Mouse (Mus musculus) forebrain, embryonic 11.5 days (tissue): ENCODE measurements around the gene Gm12258. TPM values are rescaled to one million over a fixed set of nuclear protein-coding genes. Genes with fewer than 3 reads are reported as not detected.
"Not testable (repeated sequence)": the region's sequence is repeated elsewhere in the genome, so short reads cannot be mapped to it uniquely, and the experiment has no call there.

Experiments used
- ATAC-seq: fragments of 200-750 bp; cut with Nextera tagmentation; replicated peaks from 2 replicates; pipeline ENCODE4 v1.8.0; 2017; ENCODE audit warnings: moderate TSS enrichment; ENCODE audit not compliant: low FRiP score
- DNase-seq: peaks from one replicate; pipeline ENCODE4 v3.0.0-alpha.2; 2017; ENCODE audit warnings: low spot score
- H3K27ac ChIP-seq: fragments of 300-500 bp; sonication (generic); 2 replicates; pipeline ENCODE4 v1.5.1; 2014; ENCODE audit warnings: low read depth, low read length
- H3K27me3 ChIP-seq: fragments of 300-500 bp; sonication (generic); 2 replicates; pipeline ENCODE4 v1.6.1; 2014; ENCODE audit warnings: mild to moderate bottlenecking, low read length, mixed read lengths; ENCODE audit not compliant: control insufficient read depth, insufficient read depth
- H3K36me3 ChIP-seq: fragments of 300-500 bp; sonication (generic); 2 replicates; pipeline ENCODE4 v1.6.1; 2014; ENCODE audit warnings: mild to moderate bottlenecking, low read length, moderate library complexity, mixed read lengths; ENCODE audit not compliant: control insufficient read depth, insufficient read depth
- H3K4me1 ChIP-seq: fragments of 300-500 bp; sonication (generic); replicated peaks from 2 replicates; pipeline ENCODE4 v1.6.1; 2014; ENCODE audit warnings: low read length, mixed read lengths; ENCODE audit not compliant: control insufficient read depth, insufficient read depth
- H3K4me2 ChIP-seq: fragments of 300-500 bp; sonication (generic); 2 replicates; pipeline ENCODE4 v1.6.1; 2014; ENCODE audit warnings: low read depth, mild to moderate bottlenecking, low read length, moderate library complexity, mixed read lengths; ENCODE audit not compliant: severe bottlenecking
- H3K4me3 ChIP-seq: fragments of 300-500 bp; sonication (generic); 2 replicates; pipeline ENCODE4 v1.5.1; 2014; ENCODE audit warnings: low read depth, low read length
- H3K9ac ChIP-seq: fragments of 300-500 bp; sonication (generic); 2 replicates; pipeline ENCODE4 v1.6.1; 2014; ENCODE audit warnings: low read length
- H3K9me3 ChIP-seq: fragments of 300-500 bp; sonication (generic); 2 replicates; pipeline ENCODE4 v1.6.1; 2016; ENCODE audit warnings: low read length, mixed read lengths; ENCODE audit not compliant: control insufficient read depth
- WGBS: fragments of 180-500 bp; shearing (Covaris S2); extraction: QIAGEN DNeasy Blood & Tissue Kit; methylation state at CpG from one replicate; pipeline ENCODE4 v1.1.7; 2014; 5-methylcytosine and 5-hydroxymethylcytosine counted together
- polyA plus RNA-seq: library from polyadenylated mRNA; unstranded; fragments of >200 nt; fragmentation: Nextera tagmentation; extraction: Ambion mirVana; gene quantifications from 2 replicates; pipeline ENCODE4 v1.2.1, GENCODE M21; 2014

The Gm12258 gene
- polyA plus RNA-seq, 1 experiment from 2014 or later = 11.9 TPM

DNA sequence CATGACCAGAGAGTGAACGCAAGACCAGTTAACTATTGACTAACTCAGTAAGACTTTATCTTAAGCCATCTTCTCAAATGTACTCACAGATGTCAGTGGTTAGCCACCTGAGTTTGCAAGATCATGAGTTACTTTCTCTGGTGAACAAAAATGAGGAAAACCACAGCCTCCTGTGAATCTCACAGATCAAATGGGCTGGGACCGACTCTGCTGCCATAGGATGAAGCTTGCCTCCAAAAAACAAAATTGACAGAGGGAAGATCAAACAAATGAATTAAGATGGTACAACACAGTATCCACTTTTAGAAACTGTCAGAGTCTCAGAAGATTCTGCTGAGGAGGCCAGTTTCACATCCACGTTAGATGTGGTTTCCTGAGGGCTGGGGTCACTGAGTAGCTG lies 17.2 kb upstream of the Gm12258 start:
- Histone ChIP-seq H3K4me1 (no peaks in the 10 kb centered on the region), H3K27me3 (no peaks in the 10 kb centered on the region), H3K36me3 (no peaks in the 10 kb centered on the region), H3K4me2 (no peak overlapping the region), H3K27ac (no peak overlapping the region), H3K9me3 (no peaks in the 10 kb centered on the region), H3K9ac (no peak overlapping the region), H3K4me3 (no peak overlapping the region)
- 84% methylated on average over 3 of the region's 3 CpGs for WGBS
- ATAC-seq (no peak), DNase-seq (no peak)

DNA sequence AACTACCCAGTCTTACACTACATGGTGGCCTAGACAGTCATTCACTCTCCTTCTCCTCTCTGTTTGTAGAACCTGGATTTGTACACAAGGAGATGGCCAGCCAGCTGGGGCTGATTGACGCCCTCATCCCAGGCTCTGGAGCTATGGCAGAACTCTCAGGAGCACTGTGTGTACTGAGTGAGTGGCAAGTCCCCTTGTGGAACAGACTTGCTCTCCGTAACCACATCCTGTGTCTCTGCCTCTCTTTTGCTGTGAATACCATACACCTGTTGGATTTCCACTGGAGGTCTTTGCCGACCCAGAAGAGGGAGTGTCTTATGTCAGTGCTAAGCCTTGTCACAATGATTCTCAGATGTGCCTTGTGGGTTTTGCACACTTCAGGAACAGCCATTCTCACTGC lies 14.4 kb upstream of the Gm12258 start:
- ATAC-seq, H3K36me3 ChIP-seq: not testable (repeated sequence)
- whole genome bisulfite sequencing = 95% methylated on average over 3 of the region's 3 CpGs

DNA sequence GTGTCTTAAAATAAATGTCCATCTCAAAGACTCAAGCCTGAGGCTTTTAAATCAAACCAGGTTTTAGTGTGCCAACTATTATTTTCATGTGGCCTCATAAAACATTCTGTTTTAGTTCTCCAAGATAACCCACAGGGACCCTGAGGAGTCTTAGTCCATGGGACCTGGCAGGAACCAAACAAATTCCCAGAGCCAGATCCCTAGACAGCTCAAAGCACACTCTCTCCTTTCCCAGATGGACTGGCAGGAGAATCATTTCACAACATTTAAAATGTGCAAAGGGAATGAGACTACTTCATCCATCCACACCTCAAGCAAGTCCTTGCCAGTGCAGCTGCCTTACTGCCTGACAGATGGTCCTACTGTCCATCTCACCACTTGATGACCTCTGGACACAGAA lies 8.0 kb upstream of the Gm12258 start, which contains the start of gene Olfr311:
Olfr311 (plus strand) TSS at position 301 of the 400 bp plus-strand sequence.
- not testable (repeated sequence) for ATAC-seq, H3K36me3 ChIP-seq, H3K4me1 ChIP-seq, H3K4me3 ChIP-seq, DNase-seq, H3K9me3 ChIP-seq, H3K27me3 ChIP-seq, H3K9ac ChIP-seq, H3K27ac ChIP-seq, H3K4me2 ChIP-seq

More for the DNA sequence above, 14.4 kb upstream of the Gm12258 start:
- not testable (repeated sequence) for H3K4me3 ChIP-seq, H3K9ac ChIP-seq, H3K9me3 ChIP-seq, H3K27ac ChIP-seq, H3K4me2 ChIP-seq, H3K4me1 ChIP-seq, H3K27me3 ChIP-seq, DNase-seq

DNA sequence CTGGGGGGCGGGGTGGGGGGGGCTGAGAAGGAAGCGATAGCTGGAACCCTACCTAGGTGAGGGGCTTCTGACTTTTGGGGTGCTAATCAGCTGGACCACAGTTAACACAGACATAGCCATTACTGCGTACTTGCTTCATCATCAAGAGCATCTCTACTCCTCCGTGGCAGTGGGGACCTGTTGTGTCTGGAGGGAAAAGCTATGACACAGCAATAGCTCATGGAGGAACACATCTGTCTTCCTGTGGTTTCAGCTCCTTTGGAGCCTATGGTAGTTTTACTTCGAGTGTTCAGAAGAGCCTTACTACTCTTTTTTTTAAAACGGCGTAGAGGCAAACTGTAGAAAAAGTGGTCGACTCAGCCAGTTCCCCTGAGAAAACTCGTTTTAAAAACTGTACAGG lies 678 bp downstream of the Gm12258 start:
- H3K27me3 ChIP-seq = no peaks in the 10 kb centered on the region
- peak overlapping the region; percentile 79 for H3K4me2 ChIP-seq
- peaks cover 3% of the 10 kb centered on the region; the same call in 1 of the 2 replicates for H3K4me1 ChIP-seq
- H3K36me3 ChIP-seq = peaks cover 4% of the 10 kb centered on the region; the same call in 1 of the 2 replicates
- peak overlapping the region; percentile 74 for H3K4me3 ChIP-seq
- WGBS = 49% methylated on average over 9 of the region's 9 CpGs
- H3K9me3 ChIP-seq = no peaks in the 10 kb centered on the region
- peak overlapping the region; percentile 77 for H3K9ac ChIP-seq
- H3K27ac ChIP-seq = no peak overlapping the region
- DNase-seq (no peak), ATAC-seq (no peak)

DNA sequence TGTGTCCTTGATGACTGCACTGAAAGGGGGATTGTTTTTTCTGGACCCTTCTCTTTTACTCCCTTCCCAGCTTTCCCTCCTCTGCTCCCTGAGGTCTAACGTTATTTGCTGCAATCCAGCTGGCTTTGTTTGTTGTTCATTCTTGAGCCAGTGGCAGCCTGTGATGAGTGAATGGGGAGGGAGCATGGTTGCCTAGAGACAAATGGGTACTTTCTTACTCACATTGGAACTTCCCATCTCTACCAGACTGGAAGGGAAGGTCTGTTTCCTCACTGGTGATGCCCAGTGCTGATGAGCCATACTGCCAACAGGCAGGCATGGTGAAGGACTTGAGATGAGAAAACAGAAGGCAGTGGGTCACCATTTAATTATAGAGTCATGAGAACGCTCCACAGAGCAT lies 2.8 kb downstream of the Gm12258 start:
- H3K27me3 ChIP-seq = no peaks in the 10 kb centered on the region
- H3K9me3 ChIP-seq = no peaks in the 10 kb centered on the region
- peaks cover 3% of the 10 kb centered on the region; the same call in 1 of the 2 replicates for H3K4me1 ChIP-seq
- no peak overlapping the region for H3K4me2 ChIP-seq
- H3K9ac ChIP-seq = no peak overlapping the region
- no peak overlapping the region for H3K4me3 ChIP-seq
- ATAC-seq (no peak), DNase-seq (no peak)
- no peak overlapping the region for H3K27ac ChIP-seq
- 68% methylated on average over 2 of the region's 2 CpGs for WGBS
- H3K36me3 ChIP-seq = peaks cover 4% of the 10 kb centered on the region; the same call in 1 of the 2 replicates

DNA sequence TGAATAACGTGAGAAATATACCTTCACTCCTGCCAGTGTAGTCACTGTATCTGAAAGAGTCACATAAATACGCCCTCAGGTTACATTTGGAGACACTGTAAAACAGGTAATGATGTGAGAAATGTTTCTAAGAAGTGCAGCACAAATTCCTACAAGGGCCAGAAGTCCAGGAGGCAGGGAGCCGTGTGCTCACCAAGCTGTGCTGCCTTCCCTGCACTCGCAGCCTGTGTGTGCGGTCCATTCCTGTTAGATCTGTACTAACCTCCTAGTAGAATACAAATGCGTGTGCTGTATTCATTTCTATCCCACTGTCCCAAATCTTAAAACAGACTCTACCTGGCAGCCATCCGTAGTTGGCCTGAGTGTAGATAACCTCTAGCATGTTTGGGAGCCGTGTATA lies 13.8 kb downstream of the Gm12258 start:
- WGBS = 95% methylated on average over 8 of the region's 8 CpGs
- Histone ChIP-seq H3K27ac (no peak overlapping the region), H3K9ac (no peak overlapping the region), H3K9me3 (peaks cover 11% of the 10 kb centered on the region), H3K4me3 (no peak overlapping the region), H3K4me1 (no peaks in the 10 kb centered on the region), H3K4me2 (no peak overlapping the region), H3K36me3 (peaks cover 19% of the 10 kb centered on the region), H3K27me3 (no peaks in the 10 kb centered on the region)
- DNase-seq (no peak), ATAC-seq (no peak)

DNA sequence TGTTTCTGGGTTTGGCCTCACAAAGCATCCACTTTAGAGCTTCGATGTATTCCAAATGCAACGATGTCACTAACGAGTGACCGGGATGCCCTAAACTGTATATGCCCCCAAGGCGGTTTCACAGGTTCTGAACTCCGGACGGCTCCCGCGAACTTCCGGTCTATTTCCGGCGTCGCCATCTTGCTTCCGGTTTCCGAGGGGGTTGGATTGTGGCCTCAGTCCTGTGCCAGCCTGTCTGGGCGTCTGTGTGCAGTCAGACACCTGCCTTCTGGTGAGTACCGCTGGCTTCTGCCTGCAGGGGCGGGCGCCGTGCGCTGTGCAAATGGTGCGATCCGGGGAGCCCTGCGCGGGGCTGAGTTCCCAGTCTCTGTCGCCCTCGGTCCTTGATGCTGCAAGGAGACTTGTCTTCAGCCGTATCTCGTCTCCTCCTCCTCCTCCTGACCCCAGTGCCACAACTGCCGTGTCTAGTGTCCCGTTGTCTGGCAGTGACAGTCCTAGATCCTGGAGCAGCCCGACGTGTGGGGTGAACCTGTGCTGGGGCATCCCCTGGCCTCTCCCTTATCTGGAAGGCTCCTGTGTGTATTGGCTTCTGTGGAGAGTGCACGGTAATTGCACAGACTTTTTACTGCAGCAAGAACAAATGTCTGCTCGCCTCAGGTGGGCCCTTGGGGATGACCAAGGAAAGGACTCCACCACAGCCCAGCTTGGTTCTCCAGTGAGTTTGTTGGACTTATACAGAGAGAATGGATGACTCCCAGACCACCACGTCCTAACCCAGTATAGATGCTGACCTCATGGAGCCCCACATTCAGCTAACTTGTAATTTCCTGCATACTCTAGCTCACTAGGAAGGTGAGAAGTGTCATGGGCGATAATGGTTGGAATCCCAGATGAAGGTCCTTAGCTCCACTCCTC lies 20.3 kb downstream of the Gm12258 start, which contains the start of gene 2810021J22Rik:
2810021J22Rik (plus strand) TSS at position 178 of the 915 bp plus-strand sequence.
- Histone ChIP-seq H3K4me2 (peak within 1 kb of the TSS; percentile 71), H3K27ac (peak within 1 kb of the TSS; percentile 64), H3K4me3 (peak within 1 kb of the TSS; percentile 79), H3K9me3 (no peaks in the 10 kb centered on the region), H3K9ac (peak within 1 kb of the TSS; percentile 88), H3K27me3 (no peaks in the 10 kb centered on the region), H3K36me3 (no peaks in the 10 kb centered on the region), H3K4me1 (peaks cover 5% of the 10 kb centered on the region)
- 4% methylated on average over 37 of the region's 37 CpGs for WGBS
- DNase-seq (peak; percentile 85), ATAC-seq (peak; percentile 94)

DNA sequence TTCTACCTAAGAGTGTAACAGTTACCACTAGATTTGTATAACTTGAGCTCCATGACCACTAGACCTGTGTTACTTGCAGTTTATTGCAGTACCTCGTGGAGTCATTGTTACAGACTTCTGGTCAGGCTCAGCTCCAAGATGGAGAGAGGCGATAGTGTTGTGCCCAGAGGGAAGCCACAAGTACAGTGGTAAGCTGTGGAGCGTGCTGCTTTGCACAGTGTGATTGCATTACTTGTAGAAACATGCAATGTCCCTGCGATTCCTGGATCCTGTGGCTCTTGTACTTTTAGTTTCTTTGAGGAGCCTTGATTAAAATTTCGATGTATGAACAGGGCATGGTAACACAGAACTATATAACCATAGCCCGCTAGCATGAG lies 21.0 kb downstream of the Gm12258 start:
- 89% methylated on average over 6 of the region's 6 CpGs for WGBS
- DNase-seq = no peak
- no peak overlapping the region for H3K27ac ChIP-seq
- no peaks in the 10 kb centered on the region for H3K27me3 ChIP-seq
- peak overlapping the region; percentile 88 for H3K9ac ChIP-seq
- H3K9me3 ChIP-seq = no peaks in the 10 kb centered on the region
- peak overlapping the region; percentile 79 for H3K4me3 ChIP-seq
- peaks cover 5% of the 10 kb centered on the region for H3K4me1 ChIP-seq
- peak overlapping the region; percentile 71 for H3K4me2 ChIP-seq
- H3K36me3 ChIP-seq = no peaks in the 10 kb centered on the region
- ATAC-seq = no peak
